Mouse (Mus musculus): ENCODE results near the gene Bsdc1. TPM values are rescaled to one million over a fixed set of nuclear protein-coding genes. Genes with fewer than 3 reads are reported as not detected.
A peak's percentile ranks its signal among the peaks of the same experiment; 100 is the strongest.

Bsdc1 gene
- polyA plus RNA-seq, 1 experiment from 2014 or later: 27.3 TPM

DNA sequence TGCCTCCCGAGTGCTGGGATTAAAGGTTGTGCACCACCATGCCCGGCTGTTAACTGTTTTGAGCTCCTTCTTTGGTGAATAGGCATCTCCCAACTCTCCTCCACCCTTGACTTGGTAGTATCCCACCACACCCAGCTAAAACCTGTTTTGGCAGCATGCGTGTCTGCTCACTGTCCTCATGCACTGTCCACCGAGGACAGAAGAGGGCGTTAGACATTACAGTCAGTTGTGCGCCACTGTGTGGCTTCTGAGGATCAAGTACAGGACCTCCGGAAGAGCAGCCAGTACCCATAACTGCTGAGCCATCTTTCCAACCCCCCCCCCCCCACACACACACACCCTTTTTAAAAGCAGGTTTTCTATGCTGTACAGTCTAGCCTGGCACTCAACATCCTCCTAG is 33.3 kb downstream of the Bsdc1 start:
- Histone ChIP-seq H3K9ac (no peak overlapping the region), H3K4me1 (peaks cover 34% of the 10 kb centered on the region), H3K27me3 (peaks cover 32% of the 10 kb centered on the region), H3K36me3 (replicated peaks) (no peaks in the 10 kb centered on the region), H3K27ac (no peak overlapping the region), H3K4me3 (replicated peaks) (no peak overlapping the region), H3K4me2 (no peak overlapping the region), H3K9me3 (no peaks in the 10 kb centered on the region)
- WGBS: 77% methylated on average over 7 of the region's 7 CpGs
- ATAC-seq (ENCODE audit: low FRiP score): no peak

DNA sequence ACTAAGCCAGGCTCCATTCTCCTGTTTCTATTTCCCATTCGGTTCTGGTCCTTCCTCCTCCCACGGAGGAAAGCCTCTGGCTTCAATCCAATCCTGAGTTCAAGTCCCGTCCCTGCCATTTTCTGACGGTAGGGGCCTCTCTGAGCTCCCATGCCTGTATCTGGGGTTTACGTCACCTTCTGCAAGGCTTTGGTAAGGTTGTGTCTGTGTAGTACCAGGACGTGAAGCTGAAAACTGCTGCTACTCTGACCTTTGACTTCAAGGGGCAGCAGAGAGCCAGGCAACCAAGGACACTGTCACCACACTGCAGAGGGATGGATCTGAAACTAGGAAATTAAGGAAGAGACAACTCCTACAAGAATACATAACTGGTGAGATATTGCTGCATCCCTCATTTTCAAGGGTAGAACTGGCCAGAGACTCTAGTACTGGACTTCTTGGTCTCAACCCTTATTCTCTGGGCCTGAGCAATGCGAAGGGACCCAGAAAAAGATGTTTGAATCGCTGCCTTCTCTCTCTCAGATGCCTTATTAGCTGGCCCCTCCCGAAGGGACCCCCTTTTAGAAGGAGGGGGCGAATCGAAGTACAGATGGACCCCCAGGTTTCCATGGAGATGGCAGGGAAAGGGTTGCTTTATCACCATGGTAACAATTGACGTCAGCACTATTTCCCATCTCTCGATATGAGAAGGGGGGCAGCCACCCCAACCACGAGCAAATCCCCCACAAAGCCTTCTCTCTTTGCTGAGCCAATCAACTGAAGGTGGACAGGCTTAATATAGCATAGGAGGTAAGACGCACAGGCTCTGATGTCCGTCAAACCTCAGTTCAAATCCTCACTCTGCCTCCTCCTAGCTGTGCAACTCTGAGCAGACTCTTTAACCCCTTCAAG is 34.5 kb downstream of the Bsdc1 start:
- Histone ChIP-seq H3K4me3 (replicated peaks) (no peak overlapping the region), H3K36me3 (replicated peaks) (no peaks in the 10 kb centered on the region), H3K27me3 (peaks cover 23% of the 10 kb centered on the region), H3K9me3 (no peaks in the 10 kb centered on the region), H3K4me2 (peak overlapping the region; percentile 21), H3K4me1 (peaks cover 33% of the 10 kb centered on the region), H3K27ac (peak overlapping the region; percentile 33), H3K9ac (peak overlapping the region; percentile 14)
- 25% methylated on average over 16 of the region's 16 CpGs for WGBS
- ATAC-seq (ENCODE audit: low FRiP score): peak; percentile 24; the same call in 1 of the 2 replicates

DNA sequence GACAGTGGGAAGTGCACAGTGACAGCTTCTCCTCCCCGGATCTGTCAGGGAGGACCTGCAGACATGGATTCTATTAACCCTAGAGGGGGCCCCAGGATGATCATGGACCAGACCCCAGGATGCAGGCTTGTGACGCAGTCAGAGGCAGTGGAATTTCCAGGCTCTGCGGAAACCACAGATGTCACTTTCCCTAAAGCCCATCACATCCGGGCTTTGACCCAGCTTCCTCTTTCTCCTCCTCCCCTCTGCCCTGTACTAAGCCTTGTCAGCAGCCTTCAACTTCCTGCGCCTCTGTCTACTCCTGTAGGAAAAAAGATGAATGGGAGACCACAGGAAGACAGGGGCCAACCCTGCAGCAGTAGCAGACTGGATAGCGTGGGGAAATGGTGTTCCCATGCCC is 35.2 kb downstream of the Bsdc1 start:
- H3K9ac ChIP-seq: 0 out of 2 replicates have a peak overlapping the region, but pooled peaks have one; percentile 14
- peak overlapping the region; percentile 21 for H3K4me2 ChIP-seq
- no peaks in the 10 kb centered on the region for H3K9me3 ChIP-seq
- WGBS: 47% methylated on average over 6 of the region's 6 CpGs
- H3K27ac ChIP-seq: peak overlapping the region; percentile 33
- peaks cover 26% of the 10 kb centered on the region for H3K4me1 ChIP-seq
- 0 out of 2 replicates have a peak, but pooled peaks have one; percentile 2 for ATAC-seq (ENCODE audit: low FRiP score)
- H3K4me3 ChIP-seq (replicated peaks): no peak overlapping the region
- H3K27me3 ChIP-seq: peaks cover 16% of the 10 kb centered on the region
- no peaks in the 10 kb centered on the region for H3K36me3 ChIP-seq (replicated peaks)

DNA sequence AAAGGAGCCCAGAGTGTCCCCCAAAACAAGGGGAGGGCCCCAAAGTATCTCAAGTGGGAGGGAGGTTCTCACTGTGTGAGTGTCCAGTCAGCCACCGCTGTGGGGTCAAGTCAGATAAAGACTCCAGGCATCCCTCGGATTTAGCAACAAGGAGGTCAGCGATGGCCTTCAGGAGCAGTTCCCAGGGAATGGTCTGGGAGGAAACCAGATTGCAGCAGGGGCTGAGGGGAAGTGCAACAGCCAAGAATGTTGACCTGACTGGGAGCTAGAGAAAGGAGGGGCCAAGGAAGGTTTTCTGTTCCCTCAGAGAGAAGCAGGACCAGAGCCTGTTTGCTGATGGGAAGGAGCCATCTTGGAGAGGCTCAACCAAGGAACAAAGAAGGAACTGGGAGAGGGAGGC is 37.6 kb downstream of the Bsdc1 start:
- no peak overlapping the region for H3K4me3 ChIP-seq (replicated peaks)
- no peak overlapping the region for H3K27ac ChIP-seq
- 79% methylated on average over 3 of the region's 3 CpGs for WGBS
- H3K4me1 ChIP-seq: peaks cover 22% of the 10 kb centered on the region
- no peaks in the 10 kb centered on the region for H3K27me3 ChIP-seq
- no peak overlapping the region for H3K4me2 ChIP-seq
- ATAC-seq (ENCODE audit: low FRiP score): no peak
- no peaks in the 10 kb centered on the region for H3K36me3 ChIP-seq (replicated peaks)
- no peak overlapping the region for H3K9ac ChIP-seq
- H3K9me3 ChIP-seq: no peaks in the 10 kb centered on the region

DNA sequence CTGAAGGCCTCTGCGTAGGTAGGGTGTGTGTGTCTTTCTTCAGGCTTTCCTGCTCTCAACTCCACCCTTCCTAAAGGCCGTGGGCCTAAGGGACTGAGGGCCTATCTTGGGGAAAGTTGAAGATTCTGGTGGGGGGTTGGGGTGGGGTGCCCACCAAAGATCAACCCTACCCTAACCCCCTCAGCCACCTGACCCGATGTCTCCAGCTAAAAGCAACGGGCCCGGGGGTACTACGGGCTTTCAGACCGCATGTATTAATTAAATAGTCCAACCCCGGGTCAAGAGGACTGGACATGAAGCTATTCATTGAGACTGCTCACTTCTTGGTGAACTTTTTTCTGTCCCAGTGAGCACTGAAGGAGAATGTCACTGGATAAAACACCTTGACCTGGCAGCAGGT is 38.6 kb downstream of the Bsdc1 start:
- WGBS: 78% methylated on average over 8 of the region's 8 CpGs
- H3K9ac ChIP-seq: peak overlapping the region; percentile 63
- H3K4me2 ChIP-seq: peak overlapping the region; percentile 77
- H3K4me1 ChIP-seq: peaks cover 22% of the 10 kb centered on the region
- no peak for ATAC-seq (ENCODE audit: low FRiP score)
- no peaks in the 10 kb centered on the region for H3K36me3 ChIP-seq (replicated peaks)
- H3K4me3 ChIP-seq (replicated peaks): peak overlapping the region; percentile 56; the same call in 1 of the 2 replicates
- no peaks in the 10 kb centered on the region for H3K9me3 ChIP-seq
- H3K27ac ChIP-seq: peak overlapping the region; percentile 75
- no peaks in the 10 kb centered on the region for H3K27me3 ChIP-seq

DNA sequence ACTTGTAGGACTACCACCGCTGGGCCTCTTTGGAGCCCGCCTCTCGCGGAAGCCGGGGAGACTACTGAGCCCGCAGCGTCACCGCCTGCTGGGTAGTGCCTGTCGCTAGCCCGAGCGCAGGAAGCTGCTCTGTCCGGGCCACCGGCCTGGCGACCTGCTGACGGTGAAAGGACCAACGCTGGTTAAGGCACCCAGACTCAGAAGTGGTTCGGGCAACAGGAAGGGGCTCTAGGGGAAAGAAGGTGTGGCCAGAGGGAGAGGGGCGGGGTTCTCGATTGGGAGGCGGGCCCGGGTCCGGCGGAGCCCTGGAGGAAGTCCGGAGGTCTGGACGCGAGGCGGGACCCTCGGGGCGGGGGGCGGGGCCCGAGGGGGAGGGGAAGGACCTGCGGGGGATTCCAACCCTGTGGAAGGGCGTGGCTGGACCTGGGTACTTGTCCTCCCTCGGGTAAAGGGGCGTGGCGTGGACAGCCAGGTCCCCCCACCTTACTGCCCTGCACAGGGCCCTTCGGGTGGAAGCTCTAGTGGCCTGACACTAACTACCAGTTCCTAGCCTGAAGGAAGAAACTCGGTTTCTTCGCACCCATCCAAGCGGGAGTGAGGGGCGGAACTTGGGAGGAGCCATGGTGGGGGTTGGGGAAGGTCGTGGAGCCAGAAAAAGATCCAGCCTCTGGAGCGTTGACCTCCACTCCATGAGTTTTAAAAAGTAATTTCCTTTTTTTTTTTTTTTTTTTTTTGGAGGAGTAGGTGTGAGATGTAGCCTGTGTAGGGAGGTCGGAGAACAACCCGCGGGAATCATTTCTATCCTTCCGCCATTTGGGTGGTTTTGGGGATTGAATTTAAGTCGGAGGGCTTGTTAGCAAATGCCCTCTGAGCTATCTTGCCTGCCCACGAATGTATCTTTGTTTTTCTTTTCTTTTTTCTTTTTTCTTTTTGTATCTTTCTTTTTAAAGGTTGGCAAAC is 39.5 kb downstream of the Bsdc1 start:
- ATAC-seq (ENCODE audit: low FRiP score): peak; percentile 90
- WGBS: 2% methylated on average over 46 of the region's 49 CpGs
- peak overlapping the region; percentile 75 for H3K27ac ChIP-seq
- no peaks in the 10 kb centered on the region for H3K9me3 ChIP-seq
- H3K9ac ChIP-seq: peak overlapping the region; percentile 63
- peaks cover 16% of the 10 kb centered on the region for H3K4me1 ChIP-seq
- peak overlapping the region; percentile 56 for H3K4me3 ChIP-seq (replicated peaks)
- peak overlapping the region; percentile 77 for H3K4me2 ChIP-seq
- H3K27me3 ChIP-seq: no peaks in the 10 kb centered on the region
- no peaks in the 10 kb centered on the region for H3K36me3 ChIP-seq (replicated peaks)

DNA sequence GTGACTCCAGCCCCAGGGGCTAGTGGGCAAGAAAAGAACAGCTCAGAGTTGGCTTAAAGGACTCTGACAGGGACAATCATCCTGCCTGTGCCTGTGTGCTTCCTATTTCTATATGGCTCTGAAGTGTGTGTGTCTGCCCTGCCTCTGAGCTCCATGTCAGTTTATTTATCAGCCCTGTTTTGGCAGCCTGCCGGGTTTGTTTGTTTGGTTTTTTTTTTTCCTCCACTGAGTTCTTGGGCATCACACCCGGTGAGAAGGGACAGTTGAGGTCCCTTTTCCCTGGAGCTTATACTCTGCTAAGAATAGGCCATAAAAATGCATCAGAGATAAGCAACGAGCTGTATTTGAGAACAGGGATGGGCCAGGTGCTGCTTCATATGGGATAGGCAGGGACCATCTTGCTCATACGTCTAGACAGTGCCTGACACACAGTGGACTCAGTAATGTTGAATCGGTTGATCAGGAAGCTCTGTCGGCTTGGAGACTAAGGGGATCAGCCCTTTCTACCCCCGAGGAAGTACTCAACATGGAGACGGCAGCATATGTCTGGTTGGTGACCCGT is 41.0 kb downstream of the Bsdc1 start:
- H3K9ac ChIP-seq: no peak overlapping the region
- ATAC-seq (ENCODE audit: low FRiP score): no peak
- H3K4me3 ChIP-seq (replicated peaks): no peak overlapping the region
- no peaks in the 10 kb centered on the region for H3K36me3 ChIP-seq (replicated peaks)
- no peak overlapping the region for H3K4me2 ChIP-seq
- peaks cover 4% of the 10 kb centered on the region; the same call in 1 of the 2 replicates for H3K4me1 ChIP-seq
- WGBS: 82% methylated on average over 9 of the region's 9 CpGs
- H3K9me3 ChIP-seq: no peaks in the 10 kb centered on the region
- H3K27ac ChIP-seq: no peak overlapping the region
- H3K27me3 ChIP-seq: no peaks in the 10 kb centered on the region

DNA sequence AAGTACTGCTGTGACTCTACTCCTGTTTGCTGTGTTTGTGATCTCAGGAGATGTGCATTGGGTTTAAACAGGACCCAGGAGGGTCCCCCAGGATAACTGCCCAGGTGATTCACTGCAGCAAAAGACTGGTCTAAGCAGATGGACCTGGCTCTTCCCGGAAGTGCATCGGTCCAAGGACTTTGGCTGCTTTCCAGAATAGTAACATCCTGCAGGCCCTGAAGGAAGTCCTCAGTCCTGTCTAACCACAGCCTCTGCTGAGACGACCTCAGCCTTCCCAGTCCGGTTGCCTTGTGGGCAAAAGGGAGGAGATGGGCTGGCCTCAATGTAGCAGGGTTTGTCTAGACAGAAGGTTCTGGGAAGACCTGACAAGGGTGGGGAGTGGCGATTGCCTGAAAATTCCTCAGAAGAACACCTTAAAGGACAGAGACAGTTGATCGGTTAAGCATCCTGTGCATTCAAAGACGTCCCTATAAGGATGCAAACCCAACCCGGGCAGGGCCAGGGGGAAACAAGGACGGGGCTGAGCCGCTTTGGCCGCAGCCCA is 41.6 kb downstream of the Bsdc1 start:
- 78% methylated on average over 11 of the region's 11 CpGs for WGBS
- Histone ChIP-seq H3K27ac (no peak overlapping the region), H3K4me2 (no peak overlapping the region), H3K27me3 (no peaks in the 10 kb centered on the region), H3K4me1 (peaks cover 4% of the 10 kb centered on the region; the same call in 1 of the 2 replicates), H3K4me3 (replicated peaks) (no peak overlapping the region), H3K36me3 (replicated peaks) (no peaks in the 10 kb centered on the region), H3K9ac (no peak overlapping the region), H3K9me3 (no peaks in the 10 kb centered on the region)
- no peak for ATAC-seq (ENCODE audit: low FRiP score)

DNA sequence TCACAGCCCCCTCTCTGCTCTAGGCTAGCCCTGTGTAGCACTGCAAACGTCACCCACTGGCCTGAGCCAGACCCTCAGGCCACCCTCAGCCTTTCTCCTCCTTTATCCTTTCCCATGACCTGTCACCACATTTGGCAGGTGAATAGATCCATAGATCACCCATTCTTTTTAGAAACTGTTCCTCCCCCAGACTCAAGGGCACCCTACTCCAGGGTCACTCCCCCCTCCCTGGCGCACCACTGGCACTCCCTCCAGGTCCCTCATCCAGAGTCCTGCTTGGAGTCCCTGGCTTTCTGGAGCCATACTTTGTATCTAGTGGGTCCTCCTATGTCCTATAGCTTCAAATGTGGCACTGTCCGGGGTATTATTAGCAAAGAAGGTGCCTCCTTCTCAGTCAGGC is 44.1 kb downstream of the Bsdc1 start:
- H3K4me2 ChIP-seq: no peak overlapping the region
- no peak overlapping the region for H3K27ac ChIP-seq
- H3K4me1 ChIP-seq: peaks cover 14% of the 10 kb centered on the region
- H3K9me3 ChIP-seq: no peaks in the 10 kb centered on the region
- H3K9ac ChIP-seq: no peak overlapping the region
- WGBS: 78% methylated on average over 3 of the region's 3 CpGs
- H3K36me3 ChIP-seq (replicated peaks): no peaks in the 10 kb centered on the region
- no peak overlapping the region for H3K4me3 ChIP-seq (replicated peaks)
- no peak for ATAC-seq (ENCODE audit: low FRiP score)
- H3K27me3 ChIP-seq: no peaks in the 10 kb centered on the region

DNA sequence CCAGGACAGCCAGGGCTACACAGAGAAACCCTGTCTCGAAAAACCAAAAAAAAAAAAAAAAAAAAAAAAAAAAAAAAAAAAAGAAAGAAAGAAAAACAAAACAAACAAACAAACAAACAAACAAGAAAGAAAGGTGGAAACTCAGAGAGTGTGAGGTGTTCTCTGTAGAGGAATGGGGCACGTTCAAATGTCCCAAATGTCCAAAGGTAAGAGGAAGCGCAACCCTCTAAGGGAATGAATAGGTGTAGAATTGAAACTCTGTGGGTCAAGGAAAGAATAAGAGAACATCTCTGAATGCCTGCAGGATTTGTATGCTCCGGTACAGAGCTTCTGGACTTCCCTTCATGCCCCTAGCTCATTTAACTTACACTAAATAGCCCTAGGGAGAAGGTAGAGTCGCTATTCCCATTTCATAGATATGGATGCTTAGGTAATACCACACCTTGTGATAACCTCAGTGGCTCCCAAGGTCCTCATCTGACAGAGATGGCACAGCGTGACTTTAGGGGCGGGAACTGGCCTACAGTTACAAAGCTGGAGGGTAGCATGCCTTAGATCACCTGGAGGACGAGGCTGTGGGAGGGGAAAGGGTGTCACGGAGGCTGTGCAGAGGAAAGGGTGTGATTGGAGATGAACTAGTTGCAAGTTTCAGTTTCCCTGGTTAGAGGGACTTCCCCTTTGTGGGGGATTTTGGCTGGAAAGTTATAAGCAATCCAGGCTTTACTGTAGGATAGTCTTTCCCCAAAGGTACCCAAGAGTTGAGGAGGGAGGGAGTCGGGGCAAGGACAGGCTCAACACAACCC is 46.3 kb downstream of the Bsdc1 start:
- Histone ChIP-seq H3K27me3 (no peaks in the 10 kb centered on the region), H3K36me3 (replicated peaks) (no peaks in the 10 kb centered on the region), H3K9ac (no peak overlapping the region), H3K4me3 (replicated peaks) (no peak overlapping the region), H3K9me3 (no peaks in the 10 kb centered on the region), H3K4me1 (peaks cover 30% of the 10 kb centered on the region), H3K27ac (no peak overlapping the region), H3K4me2 (no peak overlapping the region)
- ATAC-seq (ENCODE audit: low FRiP score): no peak
- 75% methylated on average over 9 of the region's 10 CpGs for WGBS

DNA sequence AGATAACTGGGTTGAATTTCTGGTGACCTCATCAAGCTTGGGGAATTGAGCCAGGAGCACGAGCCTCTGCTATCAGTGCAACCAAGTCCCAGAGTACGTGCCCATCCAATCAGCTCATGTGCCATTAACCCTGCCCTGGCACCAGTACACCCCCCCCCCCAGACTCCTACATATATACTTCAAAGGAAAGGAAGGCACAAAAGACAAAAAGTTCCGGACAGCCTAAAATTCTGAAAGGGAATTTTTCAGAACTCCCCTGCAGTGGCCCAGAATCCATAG is 46.8 kb downstream of the Bsdc1 start:
- no peak for ATAC-seq (ENCODE audit: low FRiP score)
- Histone ChIP-seq H3K27ac (no peak overlapping the region), H3K9me3 (no peaks in the 10 kb centered on the region), H3K27me3 (no peaks in the 10 kb centered on the region), H3K9ac (no peak overlapping the region), H3K4me1 (peaks cover 35% of the 10 kb centered on the region), H3K36me3 (replicated peaks) (no peaks in the 10 kb centered on the region), H3K4me2 (no peak overlapping the region), H3K4me3 (replicated peaks) (no peak overlapping the region)
- 89% methylated on average over 3 of the region's 3 CpGs for WGBS
